Mouse (Mus musculus) liver, adult (tissue): ENCODE results near the gene Tmem251.

Source experiments
- GATA4 ChIP-seq: IDR thresholded peaks from 2 replicates; pipeline ENCODE4 v1.6.1; 2014; ENCODE audit warnings: mild to moderate bottlenecking, low read length; ENCODE audit not compliant: insufficient replicate concordance

The Tmem251 gene

DNA sequence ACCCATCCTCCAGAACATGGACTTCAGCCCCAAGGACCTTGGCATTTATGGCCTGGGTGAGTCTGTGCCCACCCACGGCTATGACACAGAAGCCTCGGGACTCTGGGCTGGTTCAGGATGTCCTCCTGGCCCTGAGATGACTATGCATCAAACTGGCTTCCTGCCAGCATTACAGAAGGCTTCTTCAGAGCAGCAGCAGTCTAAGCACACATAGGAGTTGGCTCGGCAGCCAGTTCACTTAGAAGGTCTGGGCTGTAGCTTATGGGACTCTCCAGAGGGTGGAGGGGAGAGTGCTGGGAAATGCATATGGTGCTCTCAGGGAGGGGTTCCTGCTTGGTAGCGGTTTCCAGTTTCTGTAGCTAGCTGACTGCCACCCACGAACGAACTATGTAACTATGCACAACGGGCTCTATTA, 17.8 kb upstream of the Tmem251 start:
- no peak for TF ChIP-seq GATA4

DNA sequence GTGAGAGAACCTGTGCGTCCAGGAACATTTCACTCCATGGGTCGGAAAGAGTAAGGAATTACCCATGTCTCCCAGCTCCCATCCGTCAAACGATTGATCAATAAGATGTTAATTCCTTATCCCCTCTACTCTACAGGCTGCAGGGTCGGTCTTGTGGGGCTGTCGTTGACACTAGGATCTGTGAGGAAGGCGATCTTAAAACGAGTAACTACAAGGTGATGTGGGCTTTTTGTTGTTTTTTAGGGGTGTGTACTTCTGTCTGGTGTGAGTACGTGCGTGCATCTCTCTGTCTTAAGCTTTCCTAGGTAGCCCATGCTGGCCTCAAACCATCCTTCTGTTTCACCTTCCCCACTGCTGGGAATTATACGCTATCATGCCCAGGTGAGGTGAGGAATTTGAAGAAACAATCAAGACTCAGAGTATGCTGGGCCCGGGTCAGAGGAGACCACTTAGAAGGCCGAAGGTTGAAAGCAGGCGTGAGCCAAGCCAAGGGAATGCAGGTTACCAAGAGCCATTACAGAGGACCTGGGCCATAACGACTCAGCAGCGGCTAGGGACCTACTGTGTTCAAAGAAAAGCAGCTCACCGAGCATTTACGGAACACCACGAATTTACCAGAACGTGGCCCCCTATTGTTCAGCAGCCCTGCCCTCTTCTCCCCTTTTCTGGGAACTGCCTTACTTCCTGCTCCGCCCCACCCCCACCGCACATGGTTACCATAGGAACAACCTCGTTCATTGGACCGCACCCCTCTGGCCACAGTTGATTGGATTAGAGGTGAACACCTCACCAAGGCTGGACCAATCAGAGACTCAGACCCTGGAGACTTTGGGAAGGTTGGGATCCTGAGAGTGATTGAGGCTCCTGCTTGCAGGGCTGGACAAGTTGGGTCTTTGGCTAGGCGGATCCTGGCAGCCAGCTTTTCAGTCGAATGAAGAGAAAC, 13.4 kb upstream of the Tmem251 start:
- no peak for TF ChIP-seq GATA4

DNA sequence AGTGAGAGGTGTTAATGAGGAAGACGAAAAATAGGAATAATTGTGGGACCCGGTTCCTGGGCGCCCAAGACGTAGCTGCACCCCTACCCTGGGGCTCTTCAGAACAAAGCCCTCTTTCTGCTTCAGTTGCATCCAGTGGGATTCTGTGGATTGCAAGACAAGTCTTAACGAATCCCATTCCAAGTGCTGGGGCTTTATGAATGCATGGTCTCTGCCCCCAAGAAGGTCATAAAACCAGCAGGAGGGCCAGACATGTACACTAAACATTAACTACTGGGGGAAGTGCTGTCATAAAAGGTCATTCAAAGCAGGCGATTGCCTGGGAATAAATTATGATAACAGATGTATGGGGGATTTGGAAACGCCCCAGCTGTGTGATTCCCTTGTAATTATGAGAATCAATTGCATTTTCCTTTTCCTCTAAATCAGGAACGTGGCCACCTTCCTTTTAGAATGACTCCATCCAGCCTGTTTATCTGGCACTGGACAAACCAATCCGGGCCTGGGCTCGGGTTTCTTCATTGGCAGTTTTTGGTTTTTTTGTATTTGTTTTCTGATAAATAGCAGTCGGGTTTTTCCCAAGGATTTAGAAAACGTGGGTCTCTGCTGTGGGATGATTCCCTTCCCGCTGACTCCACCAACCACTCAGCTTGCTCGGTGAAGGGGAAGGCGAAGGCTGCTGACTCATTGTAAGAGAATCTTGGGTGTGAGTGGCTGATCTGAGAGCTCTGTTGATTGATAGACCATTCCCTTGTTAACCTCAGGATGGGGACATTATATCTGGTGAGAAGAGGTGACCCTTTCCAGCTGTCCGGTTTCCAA, 12.6 kb upstream of the Tmem251 start:
- TF ChIP-seq GATA4 = no peak

DNA sequence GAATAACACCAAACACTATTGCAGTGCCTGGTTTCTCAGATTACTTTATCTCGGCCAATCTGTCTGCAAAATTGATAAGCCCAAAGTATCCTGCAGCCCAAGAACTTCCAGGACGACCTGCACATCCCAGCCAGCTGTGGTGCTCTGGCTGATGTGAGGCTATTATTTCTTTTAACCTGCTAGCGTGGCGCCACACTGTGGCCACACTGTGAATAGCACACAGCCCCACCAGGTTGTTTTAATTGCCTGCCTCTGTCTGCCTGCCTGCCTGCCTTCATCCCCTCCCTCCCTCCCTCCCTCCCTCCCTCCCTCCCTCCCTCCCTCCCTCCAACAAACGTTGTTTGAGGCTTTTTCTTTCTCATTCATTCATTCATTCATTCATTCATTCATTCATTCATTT, 10.2 kb upstream of the Tmem251 start:
- no peak for TF ChIP-seq GATA4

DNA sequence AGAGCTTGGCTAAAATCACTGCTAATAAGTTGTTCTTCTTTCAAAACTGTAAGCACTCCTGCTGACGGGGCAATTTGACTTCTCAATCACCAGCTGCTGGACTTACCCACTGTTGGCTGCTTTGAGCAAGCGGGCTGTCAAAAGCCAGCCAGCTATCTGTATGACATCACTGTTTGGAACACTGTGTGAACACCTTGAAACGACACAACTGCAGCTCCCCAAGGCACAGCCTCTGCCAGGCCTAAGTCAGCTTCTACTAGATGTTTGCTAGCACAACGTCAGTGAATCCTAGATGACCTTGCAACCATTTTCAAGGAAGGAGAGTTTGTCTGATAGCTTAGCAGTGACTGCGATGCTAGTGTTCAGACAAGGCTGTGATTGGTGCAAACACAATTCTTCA, 4.5 kb upstream of the Tmem251 start:
- TF ChIP-seq GATA4 = no peak

DNA sequence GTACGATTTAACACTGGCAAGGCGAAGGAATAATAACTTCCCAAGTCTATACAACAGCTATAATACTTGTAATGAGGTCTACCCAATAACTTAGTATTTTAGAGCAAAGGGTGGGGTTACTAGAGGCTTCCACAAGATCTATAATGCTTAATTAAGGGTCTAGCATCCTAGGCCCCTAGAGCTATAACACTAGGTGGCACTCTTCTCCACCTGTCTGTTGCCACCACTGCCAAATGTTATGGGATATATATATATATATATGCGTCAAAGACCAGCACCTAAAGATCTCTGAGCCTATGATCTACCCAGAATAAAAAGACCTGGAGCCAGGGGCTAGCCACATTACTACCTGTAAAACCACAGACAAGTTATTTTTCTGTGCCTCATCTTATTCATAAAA, 3.3 kb upstream of the Tmem251 start:
- TF ChIP-seq GATA4 = no peak

DNA sequence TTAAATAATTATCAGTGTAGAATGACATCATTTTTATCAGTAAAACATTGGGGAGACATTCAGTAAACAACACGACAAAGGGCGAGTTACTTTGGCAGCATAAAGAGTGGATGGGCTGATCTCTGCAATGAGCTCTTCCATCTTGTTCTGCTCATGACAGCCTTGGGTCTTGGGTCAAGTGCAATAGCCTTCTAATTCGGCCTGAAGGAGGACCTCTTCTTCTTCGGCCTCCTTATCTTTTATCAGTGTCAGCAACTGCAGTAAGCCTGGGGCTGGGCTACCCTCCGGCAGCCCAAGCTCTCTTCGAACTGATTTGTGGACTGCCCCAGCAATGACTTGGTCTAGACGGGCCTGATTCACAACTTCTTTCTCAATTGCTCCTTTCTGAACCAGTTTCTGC, 1.5 kb upstream of the Tmem251 start:
- no peak for TF ChIP-seq GATA4

DNA sequence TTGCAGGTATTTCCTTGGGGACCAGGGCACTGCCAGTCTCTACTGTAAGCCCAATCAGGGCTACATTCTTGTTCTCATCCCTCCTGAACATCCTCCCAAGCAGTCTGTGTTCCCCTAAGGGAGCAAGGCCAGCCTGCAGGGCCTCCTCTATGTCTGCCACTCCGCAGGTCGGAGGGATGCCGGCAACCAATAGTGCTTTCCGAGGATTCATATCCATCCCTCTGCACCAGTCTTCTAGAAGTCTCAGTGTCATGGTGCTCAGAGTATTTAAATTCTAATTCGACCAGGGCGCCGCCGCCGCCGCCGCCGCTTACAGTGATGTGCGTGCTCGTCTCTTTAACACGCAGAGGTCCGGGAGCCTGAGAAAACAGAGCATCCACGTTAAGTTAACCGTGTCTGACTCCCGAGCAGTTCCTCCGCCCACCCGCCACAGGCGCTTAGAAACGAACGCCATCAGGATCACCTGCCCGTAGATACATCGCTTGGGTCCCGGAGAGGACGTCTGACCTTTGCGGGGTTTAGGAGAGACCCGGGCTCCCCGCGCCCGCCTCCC, 450 bp upstream of the Tmem251 start:
- TF ChIP-seq GATA4 = no peak

DNA sequence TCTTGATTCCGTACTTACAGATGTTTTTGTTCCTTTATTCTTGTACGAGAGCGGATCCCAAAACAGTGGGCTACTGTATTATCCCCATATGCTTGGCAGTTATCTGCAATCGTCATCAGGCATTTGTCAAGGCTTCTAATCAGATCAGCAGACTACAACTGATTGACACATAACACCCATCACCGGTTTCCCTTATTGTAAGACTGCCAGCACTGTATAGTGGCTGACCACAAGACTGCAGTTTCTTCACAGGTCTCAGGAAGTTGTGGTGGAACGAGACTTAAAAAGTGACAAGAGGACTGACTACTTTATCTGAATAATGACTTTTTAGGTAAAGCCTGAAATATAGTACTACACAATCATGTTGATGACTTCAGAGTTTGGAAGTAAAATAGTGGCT, 1.3 kb downstream of the Tmem251 start:
- no peak for TF ChIP-seq GATA4

DNA sequence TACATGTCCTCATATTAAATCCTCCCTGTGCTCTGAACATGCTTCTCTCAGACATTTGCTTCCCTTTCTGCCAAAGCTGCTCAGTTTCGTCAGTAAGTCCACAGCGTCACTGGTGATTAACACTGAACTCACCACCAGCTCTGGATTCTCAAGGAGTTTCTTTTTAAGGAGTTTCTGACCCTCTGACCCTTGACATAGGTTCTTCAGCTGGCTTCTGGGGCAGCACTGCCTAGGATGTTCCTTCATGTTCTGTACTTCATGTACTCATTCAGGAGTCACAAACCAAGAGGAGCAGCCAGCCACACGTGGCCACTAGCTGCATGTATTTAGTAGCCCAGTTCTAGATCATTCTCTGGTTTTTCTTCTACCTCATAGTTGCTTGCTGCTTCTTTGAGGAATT, 4.7 kb downstream of the Tmem251 start:
- TF ChIP-seq GATA4 = no peak

DNA sequence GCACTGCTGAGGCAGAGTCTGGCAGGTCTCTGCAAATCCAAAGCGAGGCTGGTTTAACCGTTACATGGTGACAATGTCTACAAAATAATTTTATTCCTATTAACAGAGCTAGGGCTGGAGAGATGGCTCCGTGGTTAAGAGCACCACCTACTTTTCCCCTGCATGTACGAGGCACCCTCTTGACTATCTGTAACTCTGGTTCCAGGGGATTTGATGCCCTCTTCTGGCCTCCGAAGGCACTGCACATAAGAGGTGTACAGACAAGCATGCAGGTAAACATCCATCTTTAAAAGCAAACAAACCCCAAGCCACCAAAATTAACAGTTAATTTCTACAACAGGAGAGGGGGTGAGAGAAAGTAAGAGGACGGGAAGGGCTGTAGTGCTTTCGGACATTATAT, 12.7 kb downstream of the Tmem251 start:
- TF ChIP-seq GATA4 = no peak

DNA sequence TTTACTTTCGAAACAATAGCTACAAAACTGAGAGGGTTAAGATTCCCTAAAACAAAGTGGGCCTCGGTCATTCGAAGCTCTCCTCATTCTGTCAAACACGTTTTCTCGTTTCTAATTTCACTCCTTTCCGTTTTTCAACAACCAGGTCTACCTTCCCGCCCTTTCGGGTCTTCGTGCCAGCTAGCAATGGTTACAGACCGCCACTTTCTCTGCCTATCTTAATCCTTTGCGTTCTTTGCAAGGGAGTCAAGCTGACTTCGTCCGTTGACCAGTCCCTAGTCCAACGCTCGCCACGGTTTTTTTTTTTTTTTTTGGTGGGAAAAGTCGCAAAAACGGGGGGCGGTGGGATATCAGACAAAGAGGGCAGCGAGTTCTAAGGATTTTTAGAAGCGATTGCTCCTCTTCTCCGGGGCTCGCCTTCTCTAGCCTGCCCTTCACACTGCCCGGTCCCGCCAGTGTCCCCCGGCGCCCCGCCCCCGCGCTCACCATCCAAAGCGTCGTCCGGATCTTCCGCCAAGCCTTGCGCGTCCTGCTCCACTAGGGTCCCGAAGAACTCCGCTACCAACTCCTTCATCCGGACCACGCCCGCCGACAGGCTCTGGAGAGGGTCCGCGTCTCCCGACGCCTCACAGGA, 13.6 kb downstream of the Tmem251 start:
- no peak for TF ChIP-seq GATA4

DNA sequence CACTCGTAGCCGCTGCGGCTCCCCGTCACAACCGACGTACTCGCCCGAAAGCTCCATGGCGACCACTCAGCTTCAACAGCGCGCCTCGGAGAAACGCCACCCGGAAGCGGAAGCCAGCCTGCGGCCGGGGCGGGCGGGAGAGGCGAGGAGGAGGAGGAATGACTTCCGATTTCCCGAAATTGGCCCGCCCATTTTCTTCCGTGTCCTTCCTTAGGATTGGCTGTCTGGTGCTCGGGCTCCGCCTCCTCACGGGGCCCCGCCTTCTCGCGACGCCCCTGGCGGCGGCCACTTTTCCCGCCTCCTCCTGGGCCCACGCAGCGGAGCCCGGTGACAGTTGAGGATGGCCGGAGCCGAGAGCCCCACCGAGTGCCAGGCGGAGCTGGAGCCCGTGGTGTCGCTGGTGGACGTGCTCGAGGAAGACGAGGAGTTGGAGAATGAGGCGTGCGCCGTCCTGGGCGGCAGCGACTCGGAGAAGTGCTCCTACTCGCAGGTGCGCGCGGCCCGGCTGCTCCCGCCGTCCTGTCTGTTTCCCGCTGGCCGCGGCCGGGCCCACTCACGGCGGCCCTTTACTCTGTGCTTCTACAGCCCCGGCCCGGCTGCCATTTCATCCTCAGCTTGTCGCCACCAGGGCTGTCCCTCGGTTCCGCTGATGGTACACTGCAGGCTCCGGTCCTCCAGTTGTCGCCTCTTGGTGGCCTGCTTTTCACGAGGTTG, 14.3 kb downstream of the Tmem251 start, which contains the start of the genes Gm28051, Gon7 and Ubr7:
Gene Gm28051 (minus strand): TSS at position 77 of the 714 bp plus-strand sequence.
Gene Gon7 (minus strand): TSS at position 115 of the 714 bp plus-strand sequence.
Gene Ubr7 (plus strand): TSS at position 279 of the 714 bp plus-strand sequence.
- no peak for TF ChIP-seq GATA4

DNA sequence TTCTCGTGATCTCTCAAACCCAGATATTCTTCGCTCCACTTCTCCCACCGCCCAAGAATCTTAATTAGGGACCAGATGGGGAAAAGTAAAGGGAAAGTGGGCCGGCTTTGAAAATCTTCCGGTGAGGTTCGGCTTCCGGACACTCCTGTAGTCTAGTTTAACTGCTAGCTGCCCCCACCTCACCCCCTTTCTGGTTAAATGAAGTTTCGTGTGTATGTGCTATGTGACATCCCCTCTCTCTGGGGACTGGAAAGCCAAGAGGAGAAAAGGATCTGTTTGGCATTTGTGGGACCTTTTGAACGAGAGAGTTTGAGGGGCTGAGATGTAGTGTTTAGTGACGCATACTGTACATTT, 14.8 kb downstream of the Tmem251 start, which contains the start of gene Gm20604:
Gene Gm20604 (minus strand): TSS at position 270 of the 354 bp plus-strand sequence.
- no peak for TF ChIP-seq GATA4
